Mouse (Mus musculus) B cell, adult 2 months (primary cell): ENCODE data around the gene Hnrnpa2b1.

Experiments
- DNase-seq, 2 experiments: peaks; one replicate each; pipeline ENCODE4 v3.0.0; 2022

The Hnrnpa2b1 gene

DNA sequence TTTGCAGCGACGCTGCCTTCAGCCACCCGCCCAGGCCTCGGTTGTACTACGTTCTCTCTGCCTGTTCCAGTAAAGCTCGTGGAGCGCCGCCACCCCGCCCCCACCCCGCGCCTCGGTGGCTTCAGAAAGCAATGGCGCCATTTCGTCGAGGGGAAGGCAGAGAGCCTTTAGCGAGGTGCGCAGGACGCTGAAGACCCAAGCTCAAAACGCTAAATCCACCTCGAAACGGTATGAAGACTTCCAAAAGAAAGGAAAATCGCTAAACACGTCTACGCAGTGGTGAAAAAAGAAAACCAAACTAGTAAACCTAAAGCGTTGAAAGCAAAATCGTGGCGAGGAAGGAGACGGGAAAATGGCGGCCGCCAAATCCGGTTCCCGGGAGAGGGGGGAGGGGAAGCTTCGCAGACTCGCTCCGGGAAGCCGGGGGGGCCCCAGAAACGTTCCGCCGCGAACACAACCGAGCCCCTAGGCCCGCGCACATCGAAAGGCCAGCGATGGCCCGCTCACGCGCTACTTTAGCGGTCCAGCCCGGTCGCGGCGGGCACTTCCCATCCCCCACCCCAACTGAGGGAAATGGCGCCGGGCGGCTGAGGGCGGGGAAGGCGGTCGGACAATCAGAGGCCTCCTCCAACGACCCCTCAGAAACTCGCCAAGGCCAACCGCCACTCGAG is 668 bp downstream of the Hnrnpa2b1 start:
- DNase-seq, result peak; percentile 84 to 87

DNA sequence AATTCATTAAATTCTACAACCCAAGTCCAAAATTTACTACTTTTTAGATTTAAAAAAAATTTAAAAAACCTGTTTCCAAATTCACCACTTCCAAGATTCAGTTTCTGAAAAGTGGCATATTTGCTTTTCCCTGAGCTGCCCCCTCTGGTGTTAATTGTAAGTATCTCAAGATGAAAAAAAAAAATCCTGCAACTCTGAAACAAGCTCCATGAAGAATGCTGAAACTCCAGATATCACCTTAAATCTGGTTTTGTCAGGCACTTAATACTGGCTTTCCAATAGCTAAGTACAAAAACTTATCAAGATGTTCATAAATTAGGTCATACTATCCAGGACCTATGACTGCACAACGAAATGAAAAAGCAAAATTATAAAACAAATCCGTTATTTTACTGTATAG is 2.0 kb downstream of the Hnrnpa2b1 start:
- no peak for DNase-seq

DNA sequence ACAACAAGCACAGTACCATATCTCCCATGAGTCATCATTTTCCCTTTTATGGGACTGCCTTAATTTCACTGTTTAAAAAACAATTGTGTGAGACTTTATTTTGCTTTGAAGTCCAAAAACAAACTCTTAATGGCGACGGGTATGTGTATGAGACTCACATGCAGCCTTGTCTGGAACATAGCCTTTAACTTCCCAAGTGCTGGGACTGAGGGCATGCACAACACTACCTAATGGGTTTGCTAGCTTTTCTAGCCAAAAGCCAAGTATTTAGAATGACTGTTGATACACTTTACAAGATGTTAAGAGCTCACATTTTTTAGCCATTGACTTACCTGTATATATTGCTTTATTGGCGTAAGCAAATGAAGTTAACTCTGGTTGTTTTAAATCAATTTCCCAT is 9.3 kb downstream of the Hnrnpa2b1 start:
- no peak for DNase-seq

DNA sequence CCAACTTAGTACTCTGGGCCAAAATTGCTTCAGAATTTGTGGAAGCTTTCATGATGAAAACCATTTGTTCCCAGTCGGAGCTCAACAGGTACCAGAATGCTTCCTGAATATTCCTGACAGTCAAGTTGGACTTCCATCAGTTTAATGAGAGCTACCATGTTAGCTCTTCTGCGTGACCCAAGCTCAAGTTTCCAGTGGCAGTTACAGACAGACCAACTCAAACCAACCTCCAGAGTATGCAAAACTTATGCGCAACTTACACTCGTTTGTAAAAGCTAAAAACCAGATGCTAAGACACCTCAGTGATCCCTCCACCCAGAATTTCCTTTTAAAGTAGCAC is 9.7 kb downstream of the Hnrnpa2b1 start:
- DNase-seq, result no peak

DNA sequence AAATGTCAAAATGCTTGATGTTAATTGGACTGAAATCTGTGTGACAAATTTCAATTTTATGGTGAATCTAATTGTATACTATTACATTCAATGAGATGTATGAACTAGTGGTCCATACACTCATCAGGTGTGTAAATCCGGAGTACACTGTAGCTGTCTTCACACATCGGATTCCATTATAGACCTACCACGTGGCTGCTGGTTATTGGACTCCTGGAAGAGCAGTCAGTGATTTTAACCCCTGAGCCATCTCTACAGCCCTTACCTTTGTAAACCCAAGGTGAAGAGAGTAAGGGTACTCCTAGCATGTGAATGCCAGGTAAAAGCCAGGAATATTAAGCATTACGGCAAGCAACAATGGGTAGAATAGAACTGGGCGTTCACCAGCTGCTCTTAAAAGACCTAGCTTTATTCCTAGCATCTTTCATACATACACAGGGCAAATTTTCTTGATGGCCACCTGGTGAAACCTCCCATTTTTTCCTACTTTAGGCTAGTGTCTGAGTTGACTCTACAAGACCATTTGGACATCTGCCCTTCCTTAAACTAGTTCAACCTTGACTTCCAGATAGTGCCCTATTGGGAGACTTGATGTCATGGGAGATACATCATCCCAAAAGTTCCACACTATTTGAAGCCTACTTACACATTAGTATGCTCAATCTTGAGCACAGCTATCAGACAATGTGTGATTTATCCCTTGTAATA is 10.2 kb downstream of the Hnrnpa2b1 start:
- peak in 1 of 2 experiments; percentile 23 for DNase-seq

DNA sequence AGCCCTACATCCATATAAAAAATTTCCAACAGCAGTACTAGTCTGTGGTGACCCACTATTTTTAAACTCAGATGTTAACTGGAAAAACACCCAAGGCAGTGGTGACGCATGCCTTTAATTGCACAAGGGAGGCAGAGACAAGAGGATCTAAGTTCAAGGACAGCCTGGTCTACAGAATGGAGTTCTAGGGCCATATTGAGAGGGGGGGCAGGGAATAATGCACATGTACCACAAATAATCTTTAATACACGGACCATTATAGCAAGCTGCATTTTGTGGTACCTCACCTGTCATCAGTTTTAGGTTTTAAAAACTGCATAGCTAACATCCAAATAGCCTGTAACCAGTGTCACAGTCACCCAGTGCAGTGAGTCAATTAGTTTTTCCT is 10.8 kb downstream of the Hnrnpa2b1 start:
- no peak for DNase-seq

DNA sequence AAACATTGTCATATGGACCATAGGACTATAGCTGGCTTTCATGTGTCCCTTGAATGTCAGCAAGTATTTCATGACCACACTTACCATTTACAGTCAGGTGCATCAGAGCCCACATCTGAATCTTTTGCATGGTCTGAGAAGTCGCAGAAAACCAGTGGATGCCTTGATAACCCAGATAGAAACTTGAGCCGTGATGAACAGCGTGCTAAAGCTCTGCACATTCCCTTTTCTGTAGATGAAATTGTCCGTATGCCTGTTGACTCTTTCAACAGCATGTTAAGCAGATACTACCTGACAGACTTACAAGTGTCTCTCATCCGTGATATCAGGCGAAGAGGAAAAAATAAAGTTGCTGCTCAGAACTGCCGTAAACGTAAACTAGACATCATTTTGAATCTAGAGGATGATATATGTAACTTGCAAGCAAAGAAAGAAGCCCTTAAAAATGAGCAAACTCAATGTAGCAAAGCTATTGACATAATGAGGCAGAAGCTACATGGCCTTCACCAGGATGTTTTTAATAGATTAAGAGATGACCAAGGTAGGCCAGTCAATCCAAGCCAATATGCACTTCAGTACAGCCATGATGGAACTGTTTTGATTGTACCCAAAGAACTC is 11.8 kb downstream of the Hnrnpa2b1 start:
- DNase-seq, result no peak

DNA sequence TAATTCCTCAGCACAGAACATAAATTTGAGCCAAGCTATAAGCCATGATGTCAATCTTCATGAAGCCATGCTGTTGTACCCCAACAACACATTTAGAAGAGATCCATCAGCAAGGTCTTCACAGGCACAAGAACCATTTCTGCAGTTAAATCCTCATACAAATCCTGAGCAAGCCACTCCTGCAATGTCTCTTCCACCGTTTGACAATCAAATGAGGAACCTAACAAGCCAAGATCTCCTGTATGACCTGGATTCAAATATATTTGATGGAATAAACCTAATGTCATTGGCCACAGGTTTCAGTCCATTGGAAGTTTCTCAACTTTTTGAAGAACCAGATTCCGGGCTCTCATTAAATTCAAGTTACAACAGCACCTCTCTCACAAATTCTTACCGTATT is 12.4 kb downstream of the Hnrnpa2b1 start:
- DNase-seq, result no peak

DNA sequence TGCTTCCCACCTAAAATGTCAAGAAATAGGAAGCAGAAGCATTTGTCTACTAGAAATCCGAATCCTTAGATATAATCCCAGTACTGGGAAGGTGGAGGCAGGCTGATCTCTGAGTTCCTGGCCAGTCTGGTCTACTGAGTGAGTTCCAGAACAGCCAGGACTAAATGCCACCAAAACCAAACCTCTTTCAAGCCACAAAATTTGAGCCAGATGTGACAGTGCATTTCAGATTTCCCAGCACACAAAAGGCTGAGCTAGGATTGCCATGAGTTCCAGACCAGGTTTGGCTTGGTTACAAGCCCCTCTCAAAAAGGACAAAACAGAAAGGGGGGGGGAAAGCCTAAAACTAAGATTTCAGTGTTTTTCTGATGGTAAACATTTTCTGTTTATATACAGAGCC is 13.5 kb downstream of the Hnrnpa2b1 start:
- DNase-seq, result no peak

DNA sequence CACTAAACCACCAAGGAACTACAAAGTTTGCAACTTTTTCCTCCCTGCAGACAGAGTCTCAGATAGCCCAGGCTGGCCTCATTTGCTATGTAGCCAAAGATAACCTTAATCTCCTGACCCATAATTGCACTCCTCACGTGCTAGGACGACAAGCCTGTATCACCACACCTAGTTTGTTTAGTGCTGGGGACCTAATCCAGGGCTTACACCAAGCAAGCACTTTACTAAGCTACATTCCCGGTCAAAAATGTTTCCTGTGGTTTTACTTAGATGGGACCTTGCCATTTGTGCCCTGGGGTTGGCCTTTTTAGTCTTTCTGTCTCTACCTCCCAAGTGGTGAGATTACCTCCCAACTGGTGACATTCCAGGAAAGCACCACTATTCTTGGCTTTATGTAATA is 14.7 kb downstream of the Hnrnpa2b1 start:
- DNase-seq, result no peak

DNA sequence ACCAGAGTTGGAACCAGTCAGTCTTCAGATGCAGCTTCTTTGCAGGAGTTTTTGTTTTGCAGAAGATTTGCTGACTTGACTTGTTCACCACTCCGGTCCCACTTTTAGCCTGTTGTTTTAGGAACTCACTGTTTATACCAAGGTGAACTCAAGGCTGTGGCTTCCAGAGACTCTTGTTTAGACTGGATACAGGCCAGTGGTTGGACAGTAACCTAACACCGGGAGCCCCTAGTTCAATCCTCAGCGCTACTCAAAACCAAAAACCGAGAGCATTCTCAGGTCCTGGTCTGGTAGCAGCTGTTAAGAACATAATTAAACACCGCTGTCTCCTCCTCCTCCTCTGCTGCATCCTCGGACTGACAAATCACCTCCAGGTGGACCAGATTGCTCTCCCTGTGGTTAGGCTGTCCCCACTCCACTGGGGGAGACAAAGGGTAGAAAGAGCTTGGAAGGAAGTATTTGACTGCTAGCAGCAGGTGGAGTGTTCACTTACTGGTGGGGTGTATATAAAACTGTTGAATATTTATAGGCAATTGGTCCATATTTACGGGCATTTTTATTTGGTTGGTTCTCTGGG is 16.7 kb downstream of the Hnrnpa2b1 start:
- no peak for DNase-seq

DNA sequence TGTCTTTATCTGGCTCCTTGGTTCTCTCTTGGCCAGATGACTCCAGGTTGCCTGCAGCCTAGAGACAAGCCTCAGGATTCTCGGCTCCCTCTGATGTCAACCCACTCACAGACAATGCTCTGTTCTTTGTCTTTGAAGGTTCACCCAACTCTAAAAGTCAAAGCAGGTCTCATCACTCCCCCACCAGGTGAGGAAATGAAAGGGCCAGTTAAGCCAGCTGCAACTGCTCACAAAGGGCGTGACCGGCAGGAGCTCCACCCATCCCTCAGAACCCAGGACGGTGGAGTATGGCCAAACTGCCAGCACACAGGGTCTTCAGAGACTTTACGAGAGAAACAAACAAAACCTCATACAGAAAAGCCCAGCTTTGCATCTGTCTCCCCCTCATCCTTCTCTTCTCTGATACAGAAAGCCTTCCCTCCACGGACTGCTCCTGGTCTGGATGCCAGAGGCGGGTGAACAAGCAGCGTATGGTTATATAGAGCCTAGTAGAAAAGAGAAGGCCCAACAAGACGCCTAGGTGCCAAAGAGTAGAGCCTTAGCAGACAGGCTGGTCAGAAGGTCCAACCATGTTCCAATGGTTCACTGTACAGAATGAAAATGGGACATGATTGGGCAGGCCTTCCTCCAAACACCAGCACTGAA is 27.4 kb downstream of the Hnrnpa2b1 start:
- DNase-seq, result no peak

DNA sequence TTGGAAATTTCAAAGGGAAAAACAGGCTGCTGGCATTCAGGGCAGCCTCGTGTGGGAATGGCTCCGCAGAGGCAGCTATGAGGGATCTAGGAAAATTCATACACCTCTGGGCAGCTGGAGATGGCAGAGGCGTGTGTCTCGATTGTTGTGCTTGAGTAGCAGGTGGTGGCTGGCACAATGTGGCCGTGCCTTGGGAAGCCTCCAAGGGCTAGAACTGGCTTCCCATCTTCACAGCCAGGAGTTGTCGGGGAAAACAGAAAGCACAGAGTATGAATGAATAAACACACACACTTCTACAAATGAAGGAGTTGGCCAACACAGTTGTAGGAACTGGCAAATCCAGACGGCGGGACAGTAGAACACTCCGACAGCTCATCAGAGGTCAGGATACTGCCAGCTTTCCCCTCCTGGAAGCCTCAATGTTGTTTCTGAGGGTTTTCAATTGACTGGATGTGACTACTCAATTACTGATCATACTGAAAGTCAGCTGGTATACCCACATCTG is 30.8 kb downstream of the Hnrnpa2b1 start:
- no peak for DNase-seq

DNA sequence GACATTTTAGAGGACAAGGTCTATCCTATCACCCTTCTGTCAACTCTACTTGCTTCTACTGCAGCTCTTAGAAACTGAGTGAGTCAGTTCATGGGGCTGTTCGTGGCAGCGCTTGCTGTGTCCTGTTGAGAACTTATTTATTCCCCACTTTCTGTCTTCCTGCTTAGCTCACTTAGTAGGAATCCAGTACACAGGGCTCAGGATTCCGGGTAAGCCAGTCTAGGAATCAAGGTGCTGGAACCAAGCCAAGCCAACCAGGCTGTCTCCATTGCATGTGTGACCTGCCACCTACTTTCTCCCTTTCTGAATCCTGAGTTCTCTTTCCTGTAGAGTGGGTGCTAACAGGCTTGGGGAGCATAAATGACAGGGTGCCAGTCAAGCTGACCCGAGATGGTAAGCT is 32.0 kb downstream of the Hnrnpa2b1 start:
- no peak for DNase-seq

DNA sequence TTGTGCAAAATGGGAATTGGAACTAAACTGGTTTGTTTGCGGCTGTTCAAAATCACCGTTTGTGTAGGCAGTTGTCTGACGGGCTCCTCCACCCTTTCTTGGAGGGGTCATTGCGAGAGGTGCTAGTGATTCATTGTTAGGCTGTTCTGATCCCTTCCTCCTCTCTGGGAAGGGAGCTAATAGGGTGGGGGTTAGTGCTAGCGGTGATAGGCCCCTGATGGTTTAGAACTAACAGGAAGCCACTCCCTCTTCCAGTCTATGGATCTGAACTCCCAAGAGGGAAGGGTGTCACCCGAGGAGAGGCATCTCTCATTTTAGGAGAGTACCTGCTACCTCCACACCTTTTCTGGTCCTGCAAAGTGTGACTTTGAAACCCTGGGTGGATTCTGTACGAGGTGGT is 35.4 kb downstream of the Hnrnpa2b1 start:
- no peak for DNase-seq

DNA sequence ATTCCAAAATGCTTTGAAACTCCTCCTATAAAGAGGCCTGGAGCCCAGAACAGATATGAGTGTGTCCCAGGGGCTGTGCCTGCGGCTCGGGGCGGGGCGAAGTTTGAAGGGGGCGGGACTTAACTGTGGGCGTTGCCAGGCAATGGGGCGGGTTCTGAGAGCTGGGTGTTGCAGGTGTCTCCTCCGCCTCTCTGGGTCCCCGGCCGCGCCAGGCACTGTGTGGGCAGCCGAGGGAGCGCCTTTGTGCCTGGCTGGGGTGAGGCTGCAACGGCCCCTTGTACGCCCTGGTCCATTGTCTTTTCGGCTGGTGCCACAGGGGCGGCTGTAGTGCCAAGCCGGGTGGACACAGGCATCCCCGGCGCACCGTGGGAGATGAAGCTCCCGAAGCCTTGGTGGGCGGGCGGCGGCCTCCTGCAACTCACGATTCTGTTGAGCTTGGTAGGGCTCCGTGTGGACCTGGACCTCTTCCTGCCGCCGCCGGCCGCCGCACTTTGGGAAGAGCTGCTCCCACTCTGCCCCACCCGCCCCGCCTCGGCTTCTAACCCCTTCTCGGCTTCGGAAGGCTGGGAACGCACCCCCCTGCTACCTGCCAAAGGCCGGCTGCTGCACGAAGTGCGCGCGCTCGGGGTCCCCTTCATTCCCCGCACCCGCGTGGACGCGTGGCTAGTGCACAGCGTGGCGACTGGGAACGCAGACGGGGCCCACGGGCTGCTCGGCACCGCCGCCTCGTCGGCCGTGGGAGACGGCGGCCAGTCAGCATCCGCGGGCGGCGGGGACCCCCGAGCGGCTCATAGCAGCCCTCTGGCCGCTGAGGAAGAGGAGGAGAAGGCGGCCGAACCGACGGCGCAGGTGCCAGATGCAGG is 36.9 kb downstream of the Hnrnpa2b1 start, which contains the start of gene Nfe2l3:
Nfe2l3 (plus strand) TSS at position 136 of the 863 bp plus-strand sequence.
- DNase-seq, result peak; percentile 80 to 84

DNA sequence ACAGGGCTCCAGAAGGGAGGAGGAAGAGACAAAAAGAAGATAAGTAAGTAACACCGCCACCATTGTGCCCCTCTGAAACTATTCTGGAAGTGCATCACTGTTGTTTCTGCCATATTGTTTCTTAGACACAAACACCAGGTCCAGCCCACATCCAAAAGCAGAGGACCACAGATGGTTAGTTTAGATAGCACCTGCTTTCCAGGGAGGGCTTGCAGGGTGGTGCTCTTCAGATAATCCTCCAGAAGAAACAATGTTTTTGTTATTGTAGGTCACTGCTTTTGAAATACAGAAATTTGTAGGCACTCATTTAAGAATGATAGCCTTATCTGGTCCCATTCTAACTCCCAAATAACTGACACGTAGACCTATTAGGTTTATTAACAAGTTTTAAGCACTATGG is 45.2 kb downstream of the Hnrnpa2b1 start:
- DNase-seq, result no peak

DNA sequence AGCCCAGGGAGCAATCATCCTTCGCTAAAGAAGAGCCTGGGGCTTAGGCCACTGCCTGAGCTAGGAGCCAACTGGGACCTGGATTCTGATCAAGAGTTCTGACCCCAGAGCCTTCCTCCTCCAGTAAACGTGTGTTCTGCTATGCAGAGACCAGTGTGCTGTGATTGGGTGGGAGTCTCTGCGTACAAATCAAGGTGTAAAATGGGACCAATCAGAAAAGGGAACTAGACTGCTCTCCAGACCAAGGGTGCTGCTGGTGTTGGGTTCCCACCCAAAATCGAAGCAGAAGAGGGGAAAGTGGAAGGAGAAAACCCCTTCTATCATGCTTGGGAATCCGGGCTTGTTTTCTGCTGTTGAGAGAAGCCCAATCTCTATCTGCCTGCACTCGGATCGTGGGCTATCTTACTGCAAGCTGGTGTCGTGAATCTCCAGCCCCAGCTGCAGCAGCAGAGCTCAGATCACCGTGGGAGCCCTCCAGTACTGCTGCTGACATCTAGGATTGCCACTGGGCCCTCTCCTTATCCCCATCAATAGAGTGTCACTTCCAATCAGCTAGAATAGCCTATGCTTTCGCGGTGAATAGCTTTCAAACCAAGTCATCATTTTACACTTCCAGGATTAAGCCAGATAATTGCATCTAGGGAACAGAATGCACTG is 46.1 kb downstream of the Hnrnpa2b1 start:
- DNase-seq, result no peak

DNA sequence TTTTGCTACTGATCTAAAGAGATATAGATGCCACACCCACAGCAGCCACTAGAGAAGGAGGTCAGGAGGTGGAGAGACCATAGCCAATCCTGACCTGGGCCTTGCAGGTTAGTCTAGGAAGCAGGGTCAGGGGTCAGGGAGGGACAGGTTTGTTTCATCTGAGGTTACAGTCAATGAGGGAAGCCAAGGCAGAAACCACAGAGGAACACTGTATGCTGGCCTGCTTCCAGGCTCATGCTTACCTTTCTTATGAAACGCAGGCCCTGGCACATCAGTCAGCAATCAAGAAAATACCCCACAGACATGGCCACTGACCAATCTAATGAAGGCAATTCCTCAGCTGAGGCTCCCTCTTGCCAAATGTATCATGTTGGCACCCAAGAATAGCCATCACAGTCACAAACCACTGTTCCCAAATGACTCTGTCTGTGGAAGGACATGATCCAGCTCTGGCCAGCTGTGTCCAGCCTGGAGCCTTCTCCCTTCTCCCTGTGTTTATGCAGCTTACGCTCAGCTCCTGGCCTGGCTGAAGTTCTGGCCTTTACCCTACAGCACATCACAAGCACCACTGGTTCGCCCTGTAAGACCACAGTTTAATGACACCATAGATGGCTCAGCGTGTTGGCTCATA is 52.3 kb downstream of the Hnrnpa2b1 start:
- no peak for DNase-seq

DNA sequence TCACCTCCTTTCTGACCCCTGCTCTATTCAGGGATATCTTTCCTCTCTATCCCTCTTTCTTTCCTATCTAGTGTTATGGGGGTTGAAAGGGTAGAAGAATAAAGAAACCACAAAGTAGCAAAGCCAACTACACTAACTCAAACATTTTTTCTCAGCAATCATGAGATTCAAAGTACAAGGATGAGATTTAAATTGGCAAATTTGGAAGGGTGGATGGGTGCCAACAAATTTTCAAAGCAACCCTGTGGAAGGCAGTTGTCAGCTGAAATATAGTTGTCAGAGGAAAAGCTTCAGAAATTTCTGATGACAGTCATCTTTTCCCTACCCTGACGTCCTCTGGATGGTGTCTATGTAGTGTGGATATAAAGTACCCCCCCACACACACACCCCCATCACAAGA is 53.3 kb downstream of the Hnrnpa2b1 start:
- DNase-seq, result no peak
